Mouse (Mus musculus) retina, embryonic 14.5 days (tissue): ENCODE results near the gene Rapgef4.
"Not testable (repeated sequence)": the region's sequence is repeated elsewhere in the genome, so short reads cannot be mapped to it uniquely, and the experiment has no call there.

ENCODE experiments used
- DNase-seq: peaks from one replicate; pipeline ENCODE4 v3.0.0-alpha.2; 2015; ENCODE audit warnings: low spot score

Gene Rapgef4

GRCm38 (mm10) chr2:72026506-72026905, 45.5 kb downstream of the Rapgef4 start:
- DNase-seq: no peak

DNA sequence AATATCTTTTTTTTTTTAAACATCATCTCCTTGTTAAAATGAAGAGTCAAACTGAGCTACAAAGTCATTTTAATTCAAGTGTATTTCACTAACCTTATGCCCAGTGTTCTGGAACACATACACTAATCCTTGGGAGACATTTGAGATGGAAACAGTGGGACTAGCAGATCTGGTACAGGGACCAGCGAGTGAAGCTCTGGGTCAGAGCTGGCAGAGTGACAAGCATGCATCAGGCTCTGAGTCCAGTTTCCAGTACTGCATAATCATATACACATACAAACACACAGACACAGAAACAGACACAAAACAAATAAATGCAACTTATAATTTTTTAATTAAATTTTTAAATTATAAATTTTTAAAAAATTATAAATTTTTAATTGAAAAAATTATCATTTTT, 48.0 kb downstream of the Rapgef4 start:
- DNase-seq: no peak

GRCm38 (mm10) chr2:72029586-72030144, 48.6 kb downstream of the Rapgef4 start:
- no peak for DNase-seq

DNA sequence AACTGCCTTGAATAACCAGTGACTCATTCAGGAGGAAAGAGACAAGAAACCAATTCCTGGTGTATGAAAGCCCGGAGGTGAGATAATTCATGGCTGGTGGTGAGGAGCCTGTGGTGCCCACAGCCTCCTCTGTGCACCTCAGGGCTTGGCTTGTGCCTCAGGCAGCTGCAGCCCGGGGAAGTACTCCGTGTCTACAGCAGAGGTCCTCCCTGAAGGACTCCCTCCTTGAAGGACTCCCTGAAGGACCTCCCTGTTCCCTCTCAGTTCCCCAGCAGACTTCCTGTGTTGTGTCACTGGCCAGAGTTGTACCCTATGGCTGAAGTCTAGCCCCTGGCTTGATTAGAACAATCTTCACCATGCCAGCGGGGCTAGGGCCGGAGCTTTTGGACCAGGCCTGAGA, 50.7 kb downstream of the Rapgef4 start:
- no peak for DNase-seq

GRCm38 (mm10) chr2:72035616-72036015, 54.6 kb downstream of the Rapgef4 start:
- peak; percentile 61 for DNase-seq

- DNase-seq: no peak
Measured at GRCm38 (mm10) chr2:72037357-72037756, 56.3 kb downstream of the Rapgef4 start.

DNA sequence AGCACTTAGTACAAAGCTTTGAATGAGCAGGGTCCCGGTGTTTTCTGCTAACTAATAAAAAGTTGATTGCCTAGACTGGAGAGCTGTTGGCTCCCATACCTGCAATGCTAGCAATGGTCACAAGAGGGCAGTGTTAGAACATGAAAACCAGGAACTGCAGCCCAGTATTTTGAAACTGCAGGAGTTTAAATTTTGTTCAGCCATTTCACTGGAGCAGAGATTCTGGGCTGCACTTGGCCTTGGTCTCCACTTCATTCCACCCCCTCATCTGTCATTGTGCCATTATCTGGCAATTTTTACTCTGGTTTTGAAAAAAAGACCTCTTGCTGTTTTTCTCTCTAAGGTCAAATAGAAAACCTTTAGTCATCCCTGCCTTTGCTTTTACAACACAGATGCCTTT, 57.2 kb downstream of the Rapgef4 start:
- DNase-seq: peak; percentile 96

GRCm38 (mm10) chr2:72038651-72039251, 57.7 kb downstream of the Rapgef4 start:
- peak; percentile 29 for DNase-seq

- peak; percentile 26 for DNase-seq
Measured at GRCm38 (mm10) chr2:72039522-72040045, 58.5 kb downstream of the Rapgef4 start.

DNA sequence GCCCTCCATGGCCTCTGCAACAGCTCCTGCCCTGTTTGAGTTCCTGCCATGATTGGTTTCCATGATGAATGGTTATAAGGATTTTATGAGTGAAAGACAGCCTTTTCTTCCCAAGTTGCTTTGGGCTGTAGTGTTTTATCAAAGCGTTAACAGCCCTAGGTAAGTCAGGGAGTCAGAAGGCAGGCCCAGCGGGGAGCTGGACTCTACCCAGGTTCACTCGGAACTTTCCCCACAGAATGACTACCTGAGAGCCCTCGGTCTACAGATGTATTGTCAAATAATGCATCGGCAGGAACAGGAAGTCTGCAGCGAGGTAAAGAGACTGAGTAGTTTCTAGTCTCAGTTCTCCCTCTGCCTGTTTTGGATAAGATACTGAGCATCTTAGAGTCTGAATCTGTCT, 60.0 kb downstream of the Rapgef4 start:
- no peak for DNase-seq

DNA sequence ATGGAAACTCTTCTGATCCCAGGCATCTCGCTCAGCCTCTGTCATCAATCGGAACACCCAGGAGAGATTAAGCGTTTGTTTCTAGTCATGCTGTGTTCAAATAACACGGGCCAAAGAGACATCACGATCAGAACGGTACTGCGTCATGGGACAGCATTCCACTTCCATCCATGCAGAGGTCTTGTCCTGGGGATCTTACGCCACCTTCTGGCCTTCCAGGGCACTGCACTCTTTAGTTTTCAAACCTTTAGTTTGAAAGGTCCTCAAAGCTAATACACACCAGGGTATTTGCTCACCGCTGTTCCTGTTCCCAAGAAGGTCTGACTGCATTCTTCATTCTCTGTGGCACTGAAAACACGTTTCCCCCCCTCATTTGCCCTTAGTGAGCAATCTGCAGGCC, 61.1 kb downstream of the Rapgef4 start:
- no peak for DNase-seq

GRCm38 (mm10) chr2:72044191-72044590, 63.2 kb downstream of the Rapgef4 start:
- DNase-seq: peak; percentile 30

- DNase-seq: no peak
Measured at GRCm38 (mm10) chr2:72045024-72045423, 64.0 kb downstream of the Rapgef4 start.

DNA sequence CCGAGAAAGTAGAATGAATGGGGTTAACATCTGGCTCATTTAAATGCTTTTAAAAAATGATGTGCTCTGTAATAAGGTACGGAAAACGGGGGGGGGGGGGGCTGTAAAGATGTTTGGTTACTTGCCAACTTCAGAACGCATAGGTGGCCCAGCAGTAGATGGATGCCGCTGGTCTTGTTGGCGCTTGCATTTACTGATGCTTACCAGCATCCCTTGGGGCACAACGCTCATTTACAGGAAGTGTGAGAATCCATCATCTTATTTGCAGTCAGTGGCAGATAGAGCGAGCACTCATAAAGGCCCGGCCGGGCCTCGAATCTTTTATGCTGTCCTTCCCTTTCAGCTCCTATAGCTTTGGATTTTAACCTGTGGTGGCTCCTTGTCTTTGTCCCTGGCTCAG, 64.6 kb downstream of the Rapgef4 start:
- no peak for DNase-seq

DNA sequence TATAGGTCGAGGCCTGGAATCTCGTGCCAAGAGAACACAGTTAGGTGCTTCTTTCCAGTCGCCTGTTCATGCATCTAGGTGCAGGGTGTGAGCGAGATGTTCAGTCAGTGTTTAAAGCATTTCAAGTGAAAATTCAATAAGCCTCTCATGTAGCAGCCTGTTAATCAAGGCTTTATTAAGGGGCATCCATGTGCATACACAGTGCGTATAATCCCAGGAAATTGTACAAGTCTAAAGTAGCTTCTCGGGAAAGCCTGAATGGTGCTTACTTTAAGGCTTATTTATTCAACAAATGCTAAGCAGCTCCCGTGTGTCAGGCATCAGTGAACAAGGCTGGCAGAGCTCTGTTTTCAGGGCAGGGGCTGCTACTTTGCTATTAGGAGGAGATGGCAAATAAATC, 69.4 kb downstream of the Rapgef4 start:
- no peak for DNase-seq

DNA sequence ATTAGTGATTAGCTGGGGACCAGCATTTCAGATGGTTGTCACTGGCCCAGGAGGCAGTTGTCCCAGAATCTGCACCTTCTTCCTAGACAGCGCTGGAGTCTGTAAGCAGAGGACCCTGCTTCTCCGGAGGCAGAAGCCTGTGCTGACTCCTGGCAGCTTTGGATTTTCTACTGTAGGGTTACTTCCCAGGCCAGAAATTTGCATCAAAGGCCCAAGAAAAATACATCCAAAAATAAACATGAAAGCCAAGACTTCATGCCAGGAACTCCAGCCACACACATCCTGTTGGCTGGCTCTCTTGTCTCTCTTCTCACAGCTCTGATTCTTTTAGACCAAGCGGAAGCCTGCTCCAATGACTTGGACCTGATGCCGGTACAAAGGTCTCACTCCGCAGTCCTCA, 73.2 kb downstream of the Rapgef4 start:
- no peak for DNase-seq

GRCm38 (mm10) chr2:72054736-72055135, 73.7 kb downstream of the Rapgef4 start:
- DNase-seq: no peak

DNA sequence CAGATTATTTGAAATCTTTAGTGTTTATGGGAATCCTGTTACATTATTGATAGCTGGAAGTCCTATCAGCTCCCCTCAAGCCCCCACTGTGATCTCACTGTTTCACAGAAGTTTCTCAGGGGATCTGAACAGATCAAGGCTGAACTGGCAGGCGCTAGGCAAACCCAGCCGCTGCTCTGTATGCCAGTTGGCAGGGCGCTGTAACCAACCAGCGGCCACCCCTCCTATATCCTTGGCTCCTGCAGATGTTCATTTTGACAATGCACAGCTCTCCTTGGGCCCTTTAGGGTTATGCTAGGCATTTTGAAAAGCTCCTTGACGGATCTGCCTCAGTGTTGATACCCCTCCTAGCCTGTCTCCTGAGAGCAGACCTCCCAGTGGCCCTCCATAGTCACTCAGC, 74.4 kb downstream of the Rapgef4 start:
- no peak for DNase-seq

GRCm38 (mm10) chr2:72056081-72056874, 75.2 kb downstream of the Rapgef4 start:
- no peak for DNase-seq

GRCm38 (mm10) chr2:72062931-72063330, 81.9 kb downstream of the Rapgef4 start:
- no peak for DNase-seq

- DNase-seq: no peak
Measured at GRCm38 (mm10) chr2:72068505-72068904, 87.5 kb downstream of the Rapgef4 start.

DNA sequence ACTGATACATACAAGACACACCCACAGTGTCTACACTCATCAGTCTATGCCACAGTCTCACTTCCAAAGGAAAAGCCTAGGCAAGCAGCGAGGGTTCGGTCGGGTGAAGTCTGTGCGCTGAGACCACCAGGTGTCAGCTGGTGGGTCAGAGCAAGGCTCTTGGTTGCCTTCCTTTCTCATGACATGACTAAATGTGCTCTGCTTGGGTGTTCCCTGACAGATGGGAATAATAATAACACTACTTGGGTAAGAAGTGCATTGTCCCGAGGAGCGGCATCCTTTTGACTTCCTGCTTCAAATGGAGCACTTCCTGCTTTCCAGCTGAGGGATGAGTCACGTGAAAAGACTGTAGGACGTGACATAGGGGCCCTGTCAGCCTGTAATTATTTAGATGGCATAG, 89.0 kb downstream of the Rapgef4 start:
- no peak for DNase-seq

GRCm38 (mm10) chr2:72073121-72073520, 92.1 kb downstream of the Rapgef4 start:
- DNase-seq: not testable (repeated sequence)
